Mouse (Mus musculus) cortical plate, adult 2 months (tissue): ENCODE results near the gene Tmem63b. TPM values are rescaled to one million over a fixed set of nuclear protein-coding genes. Genes with fewer than 3 reads are reported as not detected.

Source experiments
- H3K27ac ChIP-seq: fragments of 200-500 bp; 2 replicates; pipeline ENCODE4 v1.5.1; 2012; ENCODE audit warnings: low read length, control low read depth, inconsistent platforms; ENCODE audit not compliant: insufficient read depth
- H3K4me1 ChIP-seq: fragments of 200-500 bp; 2 replicates; pipeline ENCODE4 v1.6.1; 2011; ENCODE audit warnings: low read length; ENCODE audit not compliant: control insufficient read depth, insufficient read depth
- H3K4me3 ChIP-seq: fragments of 200-500 bp; 2 replicates; pipeline ENCODE4 v1.5.1; 2011; ENCODE audit warnings: mild to moderate bottlenecking, low read length, control low read depth; ENCODE audit not compliant: insufficient read depth
- CTCF ChIP-seq: fragments of 200-500 bp; IDR thresholded peaks from 2 replicates; pipeline ENCODE4 v1.5.1; 2011; ENCODE audit warnings: mild to moderate bottlenecking, control low read depth, low read length; ENCODE audit not compliant: insufficient read depth; ENCODE audit errors: extremely low read depth
- POLR2A ChIP-seq: fragments of 200-500 bp; IDR thresholded peaks from 2 replicates; pipeline ENCODE4 v1.6.1; 2011; ENCODE audit warnings: mild to moderate bottlenecking, low read length, control low read depth; ENCODE audit not compliant: insufficient read depth; ENCODE audit errors: extremely low read depth
- polyA plus RNA-seq: library from polyadenylated mRNA; depleted of rRNA; stranded (reverse); fragments of >200 nt; gene quantifications from 2 replicates; pipeline ENCODE4 v1.2.3, GENCODE M21; 2012

Gene Tmem63b
- polyA plus RNA-seq, 1 experiment: 206 TPM

GRCm38 (mm10) chr17:45695227-45696120 is 8.8 kb upstream of the Tmem63b start:
- no peak for TF ChIP-seq POLR2A
- TF ChIP-seq CTCF: no peak
- Histone ChIP-seq H3K4me1 (no peaks in the 10 kb centered on the region), H3K4me3 (no peak overlapping the region), H3K27ac (no peak overlapping the region)

GRCm38 (mm10) chr17:45693812-45694565 is 7.3 kb upstream of the Tmem63b start:
- H3K4me3 ChIP-seq: no peak overlapping the region
- no peaks in the 10 kb centered on the region for H3K4me1 ChIP-seq
- no peak overlapping the region for H3K27ac ChIP-seq
- TF ChIP-seq POLR2A (no peak), CTCF (no peak)

- Histone ChIP-seq H3K27ac (no peak overlapping the region), H3K4me3 (no peak overlapping the region), H3K4me1 (no peaks in the 10 kb centered on the region)
- TF ChIP-seq POLR2A (no peak), CTCF (no peak)
Observed at GRCm38 (mm10) chr17:45692159-45692558, 5.5 kb upstream of the Tmem63b start.

- H3K27ac ChIP-seq: no peak overlapping the region
- TF ChIP-seq CTCF (no peak), POLR2A (no peak)
- H3K4me3 ChIP-seq: no peak overlapping the region
- H3K4me1 ChIP-seq: peaks cover 3% of the 10 kb centered on the region; the same call in 1 of the 2 replicates
Observed at GRCm38 (mm10) chr17:45690044-45690443, 3.3 kb upstream of the Tmem63b start.

- peaks cover 5% of the 10 kb centered on the region; the same call in 1 of the 2 replicates for H3K4me1 ChIP-seq
Observed at GRCm38 (mm10) chr17:45689120-45689519, 2.4 kb upstream of the Tmem63b start.

GRCm38 (mm10) chr17:45686093-45686619 is 549 bp downstream of the Tmem63b start, which contains the start of gene Mrpl14:
Gene Mrpl14 (plus strand): TSS chr17:45686322.
- H3K4me1 ChIP-seq: peaks cover 5% of the 10 kb centered on the region; the same call in 1 of the 2 replicates
- H3K27ac ChIP-seq: peak within 1 kb of the TSS; percentile 89
- peak within 1 kb of the TSS; percentile 66 for H3K4me3 ChIP-seq
- peak; percentile 67 for TF ChIP-seq POLR2A
- TF ChIP-seq CTCF: no peak

More at GRCm38 (mm10) chr17:45689120-45689519, 2.4 kb upstream of the Tmem63b start:
- TF ChIP-seq CTCF (no peak), POLR2A (no peak)
- Histone ChIP-seq H3K27ac (no peak overlapping the region), H3K4me3 (no peak overlapping the region)

- Histone ChIP-seq H3K4me3 (peak overlapping the region; percentile 66), H3K4me1 (peaks cover 5% of the 10 kb centered on the region; the same call in 1 of the 2 replicates), H3K27ac (peak overlapping the region; percentile 89)
- TF ChIP-seq POLR2A (no peak), CTCF (no peak)
Observed at GRCm38 (mm10) chr17:45685171-45686092, 1.3 kb downstream of the Tmem63b start.

GRCm38 (mm10) chr17:45684667-45685131 is 2.0 kb downstream of the Tmem63b start:
- peaks cover 5% of the 10 kb centered on the region; the same call in 1 of the 2 replicates for H3K4me1 ChIP-seq
- H3K4me3 ChIP-seq: peak overlapping the region; percentile 66
- TF ChIP-seq CTCF (no peak), POLR2A (no peak)
- H3K27ac ChIP-seq: peak overlapping the region; percentile 89; the same call in 1 of the 2 replicates
